Mouse (Mus musculus): ENCODE results near the gene Unc5c. TPM values are rescaled to one million over a fixed set of nuclear protein-coding genes. Genes with fewer than 3 reads are reported as not detected.

The Unc5c gene
- polyA plus RNA-seq, 1 experiment, result 9.4 TPM

DNA sequence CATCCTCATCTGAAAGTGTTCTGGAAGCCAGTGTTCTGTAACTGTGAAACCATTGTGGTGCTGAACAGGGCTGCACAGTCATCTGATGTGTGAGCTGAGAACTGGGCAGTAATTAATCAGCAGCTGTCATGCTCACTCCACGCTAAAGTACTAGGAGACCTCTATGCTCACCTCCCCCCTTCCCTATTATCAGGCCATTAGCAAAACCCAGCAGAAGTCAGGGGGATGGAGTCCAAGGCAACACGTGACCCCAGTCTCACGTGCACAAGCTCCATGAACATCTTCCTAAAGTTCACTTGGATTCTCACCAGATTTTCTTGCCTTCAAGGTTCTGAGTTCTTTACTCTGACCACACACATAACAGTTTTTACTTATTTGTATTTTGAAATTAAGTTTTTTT, 11.7 kb downstream of the Unc5c start:
- Histone ChIP-seq H3K4me3 (ENCODE audit: insufficient read depth, low read length) (no peak overlapping the region), H3K27ac (ENCODE audit: insufficient read depth, low read length) (no peak overlapping the region), H3K4me1 (ENCODE audit: control insufficient read depth, insufficient read depth, low read length) (no peaks in the 10 kb centered on the region)
- TF ChIP-seq POLR2A (IDR thresholded peaks at IDR 0.05; ENCODE audit: extremely low read depth, insufficient read depth, low read length) (no peak), CTCF (IDR thresholded peaks at IDR 0.05; ENCODE audit: extremely low read depth, insufficient read depth, low read length) (no peak)

DNA sequence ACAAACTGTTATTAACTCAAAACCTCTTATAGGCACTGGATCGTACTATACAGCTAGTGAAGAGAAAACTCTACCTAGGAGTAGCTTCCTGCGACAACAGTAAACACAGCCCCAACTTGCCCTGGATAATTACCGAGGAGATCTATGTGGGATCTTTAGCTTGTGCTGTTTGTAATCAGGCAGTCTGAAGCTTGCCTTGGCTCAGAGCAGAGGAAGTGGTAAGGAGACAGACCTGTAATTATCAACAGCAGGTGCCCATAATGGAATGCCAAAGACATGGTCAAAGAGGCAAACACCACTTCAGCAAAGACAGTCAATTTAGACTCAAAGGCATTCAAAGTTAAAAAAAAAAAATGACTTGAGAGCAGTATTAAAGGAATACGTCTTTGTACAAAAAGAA, 17.4 kb downstream of the Unc5c start:
- Histone ChIP-seq H3K4me1 (ENCODE audit: control insufficient read depth, insufficient read depth, low read length) (no peaks in the 10 kb centered on the region), H3K4me3 (ENCODE audit: insufficient read depth, low read length) (no peak overlapping the region), H3K27ac (ENCODE audit: insufficient read depth, low read length) (no peak overlapping the region)
- TF ChIP-seq POLR2A (IDR thresholded peaks at IDR 0.05; ENCODE audit: extremely low read depth, insufficient read depth, low read length) (no peak), CTCF (IDR thresholded peaks at IDR 0.05; ENCODE audit: extremely low read depth, insufficient read depth, low read length) (no peak)

DNA sequence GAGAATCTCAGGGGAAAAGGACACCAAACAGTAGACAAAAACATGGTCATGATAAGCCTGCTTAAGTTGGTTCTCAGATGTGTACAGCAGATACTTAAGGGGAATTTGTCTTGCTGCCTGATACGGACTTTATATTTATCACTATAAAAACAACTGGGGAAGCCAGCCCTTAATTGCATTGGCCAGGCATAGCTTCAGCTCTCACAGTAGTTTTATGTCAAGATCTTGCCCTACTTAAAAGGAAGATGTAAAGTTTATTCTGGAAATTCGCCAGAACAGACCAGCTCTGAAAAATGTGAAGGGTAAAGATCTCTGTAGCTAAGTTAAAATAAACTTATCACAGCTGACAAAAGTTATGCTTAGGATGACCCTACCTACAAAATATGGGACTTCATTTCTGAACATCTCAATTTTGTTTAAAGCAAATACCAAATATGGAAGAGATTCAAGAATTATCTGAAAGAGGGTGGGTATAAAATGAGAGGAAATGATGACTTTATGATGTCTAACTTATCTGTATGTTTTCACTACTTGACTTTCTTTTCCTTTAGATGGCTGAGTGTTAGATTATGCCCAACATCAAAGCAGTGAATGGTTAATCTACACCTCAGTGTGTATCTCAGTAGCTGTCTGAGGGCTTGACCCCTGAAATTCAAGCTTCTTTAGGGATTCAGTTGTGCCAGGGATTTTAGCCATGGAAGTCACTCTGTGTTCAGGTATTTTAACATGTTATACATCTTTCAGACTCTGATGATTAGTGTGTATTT, 18.8 kb downstream of the Unc5c start:
- H3K4me3 ChIP-seq (ENCODE audit: insufficient read depth, low read length), result no peak overlapping the region
- no peaks in the 10 kb centered on the region for H3K4me1 ChIP-seq (ENCODE audit: control insufficient read depth, insufficient read depth, low read length)
- H3K27ac ChIP-seq (ENCODE audit: insufficient read depth, low read length), result no peak overlapping the region
- TF ChIP-seq CTCF (IDR thresholded peaks at IDR 0.05; ENCODE audit: extremely low read depth, insufficient read depth, low read length), result no peak
- no peak for TF ChIP-seq POLR2A (IDR thresholded peaks at IDR 0.05; ENCODE audit: extremely low read depth, insufficient read depth, low read length)

DNA sequence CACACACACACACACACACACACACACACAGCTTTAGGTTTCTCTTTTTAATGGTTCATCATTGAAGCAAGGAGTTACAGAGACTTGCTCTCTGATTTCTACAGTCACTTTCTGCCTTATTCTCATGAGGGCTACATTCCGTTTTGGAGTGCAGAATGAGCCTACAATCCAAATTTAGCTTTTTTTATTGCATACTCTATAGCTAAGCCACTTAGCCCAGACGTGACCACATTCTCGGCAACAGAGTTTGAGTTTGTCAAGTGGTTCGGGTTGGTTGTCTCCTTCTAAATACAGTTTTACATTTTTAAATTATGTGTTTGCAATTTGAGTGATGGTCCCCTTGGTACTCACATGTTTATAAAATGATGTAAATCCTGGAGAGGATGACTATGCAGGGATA, 20.2 kb downstream of the Unc5c start:
- TF ChIP-seq CTCF (IDR thresholded peaks at IDR 0.05; ENCODE audit: extremely low read depth, insufficient read depth, low read length) (no peak), POLR2A (IDR thresholded peaks at IDR 0.05; ENCODE audit: extremely low read depth, insufficient read depth, low read length) (no peak)
- H3K27ac ChIP-seq (ENCODE audit: insufficient read depth, low read length), result no peak overlapping the region

DNA sequence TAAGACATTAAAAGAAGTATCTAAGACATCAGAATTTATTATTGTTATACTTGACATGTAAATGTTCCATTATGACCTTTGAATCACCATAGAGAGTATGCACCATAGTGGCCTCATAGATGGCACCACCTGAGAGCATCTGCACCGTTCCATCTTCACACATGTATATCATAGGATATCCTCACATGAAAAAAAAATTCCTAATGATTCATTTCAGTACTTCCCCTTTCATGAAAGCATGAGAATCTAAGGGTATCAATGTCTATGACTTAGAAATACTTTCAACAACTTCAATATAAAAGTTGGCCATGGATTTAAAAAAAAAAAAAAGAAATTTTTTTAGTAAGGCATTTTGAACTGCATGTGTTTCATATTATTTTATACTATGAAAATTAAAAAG, 25.6 kb downstream of the Unc5c start:
- H3K4me1 ChIP-seq (ENCODE audit: control insufficient read depth, insufficient read depth, low read length), result peaks cover 2% of the 10 kb centered on the region; the same call in 1 of the 2 replicates
- H3K4me3 ChIP-seq (ENCODE audit: insufficient read depth, low read length), result no peak overlapping the region
- TF ChIP-seq POLR2A (IDR thresholded peaks at IDR 0.05; ENCODE audit: extremely low read depth, insufficient read depth, low read length) (no peak), CTCF (IDR thresholded peaks at IDR 0.05; ENCODE audit: extremely low read depth, insufficient read depth, low read length) (no peak)
- no peak overlapping the region for H3K27ac ChIP-seq (ENCODE audit: insufficient read depth, low read length)

More for the DNA sequence above, 20.2 kb downstream of the Unc5c start:
- Histone ChIP-seq H3K4me3 (ENCODE audit: insufficient read depth, low read length) (no peak overlapping the region), H3K4me1 (ENCODE audit: control insufficient read depth, insufficient read depth, low read length) (no peaks in the 10 kb centered on the region)

DNA sequence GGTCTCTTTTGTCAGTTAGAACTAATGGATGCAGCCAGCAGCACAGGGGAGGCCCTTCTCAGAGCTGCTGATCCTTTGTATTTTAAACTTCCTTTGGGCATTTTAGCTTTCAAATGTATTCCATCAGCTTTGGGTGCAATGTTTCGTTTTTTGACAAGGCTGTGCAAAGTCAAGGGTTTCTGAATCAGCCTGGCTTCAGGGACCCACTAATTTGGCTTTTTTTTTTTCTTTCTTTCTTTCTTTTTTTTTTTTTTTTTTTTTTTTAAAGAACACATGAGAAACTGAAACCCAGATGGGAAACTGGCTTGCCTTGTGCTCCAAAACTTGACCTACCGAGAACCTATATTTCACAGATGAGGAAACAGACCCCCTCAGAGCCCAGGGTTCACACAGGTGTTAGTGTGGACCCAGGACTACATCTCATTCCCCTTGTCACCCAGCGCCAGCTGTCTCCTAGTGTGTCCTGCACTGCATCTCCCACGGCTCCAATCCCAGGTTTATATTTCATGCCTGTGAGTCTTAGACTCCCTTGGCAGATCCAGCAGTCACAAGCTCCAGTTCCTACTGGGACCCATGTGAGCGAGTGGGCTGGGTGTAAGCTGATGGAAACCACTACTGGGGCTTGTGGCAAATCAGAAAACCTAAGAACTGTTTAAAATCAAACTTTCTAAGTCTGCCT, 26.4 kb downstream of the Unc5c start:
- H3K4me1 ChIP-seq (ENCODE audit: control insufficient read depth, insufficient read depth, low read length), result peaks cover 2% of the 10 kb centered on the region; the same call in 1 of the 2 replicates
- no peak overlapping the region for H3K27ac ChIP-seq (ENCODE audit: insufficient read depth, low read length)
- TF ChIP-seq POLR2A (IDR thresholded peaks at IDR 0.05; ENCODE audit: extremely low read depth, insufficient read depth, low read length) (no peak), CTCF (IDR thresholded peaks at IDR 0.05; ENCODE audit: extremely low read depth, insufficient read depth, low read length) (no peak)
- no peak overlapping the region for H3K4me3 ChIP-seq (ENCODE audit: insufficient read depth, low read length)

DNA sequence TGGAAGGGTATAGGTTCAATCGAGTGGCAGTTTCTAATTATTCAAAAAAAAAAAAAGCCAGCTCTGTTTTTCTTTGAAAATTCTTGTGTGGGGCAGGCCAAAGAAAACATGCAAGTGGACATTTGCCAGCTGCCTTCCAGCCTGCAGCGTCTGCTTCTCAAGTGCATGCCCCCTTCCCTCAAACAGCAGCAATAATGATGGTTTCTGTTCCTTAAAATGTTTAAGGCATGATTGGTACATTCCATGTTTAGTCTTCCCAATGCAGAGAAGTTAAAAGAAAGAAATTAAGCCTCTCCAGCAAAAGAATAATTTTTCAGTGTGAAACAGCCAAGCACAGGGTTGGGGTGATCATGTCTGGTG, 26.9 kb downstream of the Unc5c start:
- TF ChIP-seq POLR2A (IDR thresholded peaks at IDR 0.05; ENCODE audit: extremely low read depth, insufficient read depth, low read length) (no peak), CTCF (IDR thresholded peaks at IDR 0.05; ENCODE audit: extremely low read depth, insufficient read depth, low read length) (no peak)
- Histone ChIP-seq H3K4me3 (ENCODE audit: insufficient read depth, low read length) (no peak overlapping the region), H3K27ac (ENCODE audit: insufficient read depth, low read length) (no peak overlapping the region)

DNA sequence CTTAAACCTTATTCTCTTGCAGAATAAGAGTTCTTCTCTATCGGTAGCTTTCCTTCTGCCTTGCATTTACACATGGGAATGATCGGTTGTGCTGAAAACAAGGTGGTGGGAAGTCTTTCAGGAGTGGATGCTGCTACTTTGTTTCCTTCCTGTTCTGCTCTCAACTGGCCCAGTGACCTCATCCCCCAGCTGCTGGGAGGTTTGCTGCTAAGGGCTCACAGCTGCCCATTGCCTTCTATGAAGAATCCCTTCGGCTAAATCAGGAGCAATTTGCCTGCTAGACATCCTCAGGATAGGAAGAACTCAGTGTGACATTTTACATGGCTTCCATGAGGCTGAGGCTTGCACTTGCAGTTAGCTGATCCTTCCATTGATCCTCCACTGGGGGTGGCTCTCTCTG, 28.0 kb downstream of the Unc5c start:
- H3K4me3 ChIP-seq (ENCODE audit: insufficient read depth, low read length), result no peak overlapping the region
- H3K4me1 ChIP-seq (ENCODE audit: control insufficient read depth, insufficient read depth, low read length), result peaks cover 2% of the 10 kb centered on the region; the same call in 1 of the 2 replicates
- no peak overlapping the region for H3K27ac ChIP-seq (ENCODE audit: insufficient read depth, low read length)
- TF ChIP-seq POLR2A (IDR thresholded peaks at IDR 0.05; ENCODE audit: extremely low read depth, insufficient read depth, low read length) (no peak), CTCF (IDR thresholded peaks at IDR 0.05; ENCODE audit: extremely low read depth, insufficient read depth, low read length) (no peak)

More for the DNA sequence above, 26.9 kb downstream of the Unc5c start:
- H3K4me1 ChIP-seq (ENCODE audit: control insufficient read depth, insufficient read depth, low read length), result peaks cover 2% of the 10 kb centered on the region; the same call in 1 of the 2 replicates

DNA sequence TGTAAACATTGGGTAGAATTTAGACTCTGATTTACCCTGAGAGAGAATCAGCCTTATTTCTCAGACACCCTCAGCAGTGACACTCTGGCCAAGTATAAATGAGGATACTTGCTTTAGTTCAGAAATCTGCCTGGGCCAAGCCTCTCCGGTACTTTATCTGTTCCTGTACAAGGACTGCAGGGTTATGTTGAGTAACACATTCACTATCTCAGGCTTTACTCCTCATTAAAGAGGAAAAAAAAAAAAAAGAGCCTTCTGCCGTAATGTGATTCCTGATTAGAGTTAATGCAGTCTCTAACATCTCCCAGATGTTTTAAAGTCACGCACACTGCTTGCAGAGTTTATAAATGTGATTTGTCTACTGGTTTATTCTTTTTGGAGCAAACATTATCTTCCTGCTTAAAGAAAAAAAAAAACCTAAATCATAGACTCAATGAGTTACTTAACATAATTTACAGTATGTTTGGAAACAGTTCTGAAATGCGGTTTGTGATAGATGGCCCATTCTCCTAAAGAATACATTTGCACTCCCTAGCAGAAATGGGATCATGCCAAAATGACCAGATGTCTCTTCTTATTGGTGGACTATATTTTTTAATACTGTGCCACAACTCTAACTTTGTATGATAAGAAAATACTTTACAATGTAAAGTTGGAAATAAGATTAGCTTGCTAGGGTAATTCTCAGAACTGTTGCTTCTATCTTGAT, 33.5 kb downstream of the Unc5c start:
- H3K4me1 ChIP-seq (ENCODE audit: control insufficient read depth, insufficient read depth, low read length), result no peaks in the 10 kb centered on the region
- H3K4me3 ChIP-seq (ENCODE audit: insufficient read depth, low read length), result no peak overlapping the region
- TF ChIP-seq CTCF (IDR thresholded peaks at IDR 0.05; ENCODE audit: extremely low read depth, insufficient read depth, low read length) (no peak), POLR2A (IDR thresholded peaks at IDR 0.05; ENCODE audit: extremely low read depth, insufficient read depth, low read length) (no peak)
- H3K27ac ChIP-seq (ENCODE audit: insufficient read depth, low read length), result no peak overlapping the region

Data from cortical plate, adult 2 months (tissue).